Mouse (Mus musculus): ENCODE measurements around the gene Spats2l.
A peak's percentile ranks its signal among the peaks of the same experiment; 100 is the strongest.

Gene Spats2l

GRCm38 (mm10) chr1:57969327-57970271 is 195.6 kb downstream of the Spats2l start:
- peak; percentile 94 to 98 for DNase-seq (ENCODE audit: low spot score in 2 of 2)

- DNase-seq (ENCODE audit: low spot score in 2 of 2) = no peak
Measured at GRCm38 (mm10) chr1:57971588-57971987, 197.6 kb downstream of the Spats2l start.

- no peak for DNase-seq (ENCODE audit: low spot score in 2 of 2)
Measured at GRCm38 (mm10) chr1:57976860-57977259, 202.9 kb downstream of the Spats2l start.

GRCm38 (mm10) chr1:57989052-57989600 is 215.2 kb downstream of the Spats2l start:
- DNase-seq (ENCODE audit: low spot score in 2 of 2) = no peak

- DNase-seq (ENCODE audit: low spot score in 2 of 2) = no peak
Measured at GRCm38 (mm10) chr1:57991277-57991676, 217.3 kb downstream of the Spats2l start.

GRCm38 (mm10) chr1:57995432-57996132 is 221.6 kb downstream of the Spats2l start, which contains the start of gene Sgo2a:
TSS of gene Sgo2a (plus strand) at chr1:57995971.
- peak; percentile 93 to 96 for DNase-seq (ENCODE audit: low spot score in 2 of 2)

GRCm38 (mm10) chr1:57996133-57996615 is 222.2 kb downstream of the Spats2l start:
- no peak for DNase-seq (ENCODE audit: low spot score in 2 of 2)
